ENCODE assay signal across 17 mouse cellular contexts in the genomic region with DNA sequence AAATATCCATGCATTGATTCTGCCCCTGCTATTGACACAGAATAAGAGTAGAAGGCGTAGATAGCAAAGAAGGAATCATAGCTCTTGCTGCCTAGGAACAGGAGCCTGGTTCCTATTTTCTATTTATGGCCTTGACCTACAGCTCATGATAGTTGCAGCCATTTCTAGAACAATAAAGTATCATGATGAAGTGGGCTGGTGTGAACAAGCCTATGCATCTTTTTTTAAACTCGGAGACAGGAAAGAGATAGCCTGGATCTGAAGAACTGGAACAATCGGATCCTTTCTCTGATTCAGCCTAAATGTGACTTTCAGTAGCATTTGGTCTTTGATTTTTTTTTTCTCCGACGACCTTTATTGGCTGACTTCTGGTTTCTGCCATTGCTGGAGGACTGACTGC.
"Had no signal": no experiment of that assay in that cellular context is flagged by ENCODE, and none has a peak within 500 bp of the region (broad histone marks: within the 10 kb centered on the region; RNA-seq: fewer than 3 reads in every experiment).

No protein-coding gene starts in this region.

- ATAC-seq: hindbrain, embryonic 16.5 days; inflammation-experienced regulatory T-cells, adult 6 months; intestine, embryonic 15.5 days; intestine, postnatal 0 days; liver, embryonic 12.5 days had no signal

- DNase-seq: gastrocnemius, adult 2 months; gastrocnemius, postnatal 10 days; gastrocnemius, postnatal 25 days; heart, adult 18-20 months; heart, postnatal 10 days; heart, postnatal 4 days; kidney, adult 18-20 months; kidney, adult 8-10 months; kidney, postnatal 10 days; kidney, postnatal 25 days; kidney, postnatal 4 days; left cerebral cortex, postnatal 4 days had no signal
